Mouse (Mus musculus): ENCODE measurements around the gene Plekhg3. TPM values are rescaled to one million over a fixed set of nuclear protein-coding genes. Genes with fewer than 3 reads are reported as not detected.

Gene Plekhg3
- polyA plus RNA-seq, 1 experiment from 2014 or later: 15.1 TPM

- no peaks in the 10 kb centered on the region for H3K9me3 ChIP-seq (ENCODE audit: control insufficient read depth, low read length)
- 75% methylated on average over 10 of the region's 10 CpGs for WGBS
- no peaks in the 10 kb centered on the region for H3K27me3 ChIP-seq (ENCODE audit: control insufficient read depth, insufficient read depth, low read length)
- H3K4me1 ChIP-seq (ENCODE audit: control insufficient read depth, insufficient read depth, low read length): peaks cover 12% of the 10 kb centered on the region; the same call in 1 of the 2 replicates
- no peak overlapping the region for H3K4me2 ChIP-seq (replicated peaks; ENCODE audit: low read depth, low read length)
- H3K36me3 ChIP-seq (ENCODE audit: control insufficient read depth, insufficient read depth, low read length): peaks cover 52% of the 10 kb centered on the region
- H3K4me3 ChIP-seq (ENCODE audit: low read length): no peak overlapping the region
- ATAC-seq (ENCODE audit: low FRiP score, low TSS enrichment): no peak
- no peak overlapping the region for H3K27ac ChIP-seq (ENCODE audit: low read depth, low read length)
- no peak overlapping the region for H3K9ac ChIP-seq (ENCODE audit: low read depth, low read length)
These were observed 35.6 kb downstream of the Plekhg3 start for GRCm38 (mm10) chr12:76566284-76566683.

GRCm38 (mm10) chr12:76570221-76570940 lies 39.7 kb downstream of the Plekhg3 start:
- peak overlapping the region; percentile 55 for H3K27ac ChIP-seq (ENCODE audit: low read depth, low read length)

GRCm38 (mm10) chr12:76571266-76571665 lies 40.6 kb downstream of the Plekhg3 start:
- H3K4me1 ChIP-seq (ENCODE audit: control insufficient read depth, insufficient read depth, low read length): peaks cover 12% of the 10 kb centered on the region; the same call in 1 of the 2 replicates
- no peaks in the 10 kb centered on the region for H3K27me3 ChIP-seq (ENCODE audit: control insufficient read depth, insufficient read depth, low read length)
- peak overlapping the region; percentile 40; the same call in 1 of the 2 replicates for H3K9ac ChIP-seq (ENCODE audit: low read depth, low read length)
- H3K9me3 ChIP-seq (ENCODE audit: control insufficient read depth, low read length): no peaks in the 10 kb centered on the region
- ATAC-seq (ENCODE audit: low FRiP score, low TSS enrichment): peak; percentile 17; the same call in 1 of the 2 replicates
- 82% methylated on average over 10 of the region's 10 CpGs for WGBS
- H3K4me2 ChIP-seq (replicated peaks; ENCODE audit: low read depth, low read length): no peak overlapping the region
- H3K4me3 ChIP-seq (ENCODE audit: low read length): no peak overlapping the region
- peak overlapping the region; percentile 55; the same call in 1 of the 2 replicates for H3K27ac ChIP-seq (ENCODE audit: low read depth, low read length)
- H3K36me3 ChIP-seq (ENCODE audit: control insufficient read depth, insufficient read depth, low read length): peaks cover 44% of the 10 kb centered on the region

More at GRCm38 (mm10) chr12:76570221-76570940, 39.7 kb downstream of the Plekhg3 start:
- H3K27me3 ChIP-seq (ENCODE audit: control insufficient read depth, insufficient read depth, low read length): no peaks in the 10 kb centered on the region
- no peak overlapping the region for H3K4me2 ChIP-seq (replicated peaks; ENCODE audit: low read depth, low read length)
- H3K9me3 ChIP-seq (ENCODE audit: control insufficient read depth, low read length): no peaks in the 10 kb centered on the region
- peaks cover 12% of the 10 kb centered on the region; the same call in 1 of the 2 replicates for H3K4me1 ChIP-seq (ENCODE audit: control insufficient read depth, insufficient read depth, low read length)
- 0 out of 2 replicates have a peak overlapping the region, but pooled peaks have one; percentile 40 for H3K9ac ChIP-seq (ENCODE audit: low read depth, low read length)
- H3K36me3 ChIP-seq (ENCODE audit: control insufficient read depth, insufficient read depth, low read length): peaks cover 43% of the 10 kb centered on the region
- no peak for ATAC-seq (ENCODE audit: low FRiP score, low TSS enrichment)
- WGBS: 68% methylated on average over 9 of the region's 9 CpGs
- no peak overlapping the region for H3K4me3 ChIP-seq (ENCODE audit: low read length)

GRCm38 (mm10) chr12:76572261-76573251 lies 41.9 kb downstream of the Plekhg3 start:
- Histone ChIP-seq H3K4me3 (ENCODE audit: low read length) (no peak overlapping the region), H3K4me1 (ENCODE audit: control insufficient read depth, insufficient read depth, low read length) (peaks cover 12% of the 10 kb centered on the region; the same call in 1 of the 2 replicates), H3K9me3 (ENCODE audit: control insufficient read depth, low read length) (no peaks in the 10 kb centered on the region), H3K27me3 (ENCODE audit: control insufficient read depth, insufficient read depth, low read length) (no peaks in the 10 kb centered on the region), H3K27ac (ENCODE audit: low read depth, low read length) (peak overlapping the region; percentile 63; the same call in 1 of the 2 replicates), H3K4me2 (replicated peaks; ENCODE audit: low read depth, low read length) (no peak overlapping the region), H3K36me3 (ENCODE audit: control insufficient read depth, insufficient read depth, low read length) (peaks cover 46% of the 10 kb centered on the region), H3K9ac (ENCODE audit: low read depth, low read length) (no peak overlapping the region)
- 55% methylated on average over 27 of the region's 27 CpGs for WGBS
- ATAC-seq (ENCODE audit: low FRiP score, low TSS enrichment): peak; percentile 94

- no peaks in the 10 kb centered on the region for H3K27me3 ChIP-seq (ENCODE audit: control insufficient read depth, insufficient read depth, low read length)
- no peaks in the 10 kb centered on the region for H3K9me3 ChIP-seq (ENCODE audit: control insufficient read depth, low read length)
- no peak overlapping the region for H3K9ac ChIP-seq (ENCODE audit: low read depth, low read length)
- peaks cover 12% of the 10 kb centered on the region; the same call in 1 of the 2 replicates for H3K4me1 ChIP-seq (ENCODE audit: control insufficient read depth, insufficient read depth, low read length)
- no peak for ATAC-seq (ENCODE audit: low FRiP score, low TSS enrichment)
- H3K27ac ChIP-seq (ENCODE audit: low read depth, low read length): no peak overlapping the region
- H3K4me3 ChIP-seq (ENCODE audit: low read length): no peak overlapping the region
- H3K4me2 ChIP-seq (replicated peaks; ENCODE audit: low read depth, low read length): no peak overlapping the region
- WGBS: 84% methylated on average over 6 of the region's 6 CpGs
- H3K36me3 ChIP-seq (ENCODE audit: control insufficient read depth, insufficient read depth, low read length): peaks cover 52% of the 10 kb centered on the region
These were observed 42.7 kb downstream of the Plekhg3 start for GRCm38 (mm10) chr12:76573381-76573780.

- ATAC-seq (ENCODE audit: low FRiP score, low TSS enrichment): no peak
- Histone ChIP-seq H3K4me1 (ENCODE audit: control insufficient read depth, insufficient read depth, low read length) (peaks cover 12% of the 10 kb centered on the region; the same call in 1 of the 2 replicates), H3K27me3 (ENCODE audit: control insufficient read depth, insufficient read depth, low read length) (no peaks in the 10 kb centered on the region), H3K9ac (ENCODE audit: low read depth, low read length) (no peak overlapping the region), H3K27ac (ENCODE audit: low read depth, low read length) (no peak overlapping the region), H3K4me3 (ENCODE audit: low read length) (no peak overlapping the region), H3K9me3 (ENCODE audit: control insufficient read depth, low read length) (no peaks in the 10 kb centered on the region), H3K36me3 (ENCODE audit: control insufficient read depth, insufficient read depth, low read length) (peaks cover 64% of the 10 kb centered on the region), H3K4me2 (replicated peaks; ENCODE audit: low read depth, low read length) (no peak overlapping the region)
- 95% methylated on average over 6 of the region's 6 CpGs for WGBS
These were observed 44.1 kb downstream of the Plekhg3 start for GRCm38 (mm10) chr12:76574815-76575214.

- 91% methylated on average over 9 of the region's 9 CpGs for WGBS
- H3K36me3 ChIP-seq (ENCODE audit: control insufficient read depth, insufficient read depth, low read length): peaks cover 61% of the 10 kb centered on the region
These were observed 45.4 kb downstream of the Plekhg3 start for GRCm38 (mm10) chr12:76576061-76576460.

GRCm38 (mm10) chr12:76576806-76577205 lies 46.1 kb downstream of the Plekhg3 start:
- no peak overlapping the region for H3K4me3 ChIP-seq (ENCODE audit: low read length)
- H3K4me2 ChIP-seq (replicated peaks; ENCODE audit: low read depth, low read length): no peak overlapping the region
- peaks cover 61% of the 10 kb centered on the region for H3K36me3 ChIP-seq (ENCODE audit: control insufficient read depth, insufficient read depth, low read length)
- H3K9me3 ChIP-seq (ENCODE audit: control insufficient read depth, low read length): no peaks in the 10 kb centered on the region
- ATAC-seq (ENCODE audit: low FRiP score, low TSS enrichment): no peak
- H3K9ac ChIP-seq (ENCODE audit: low read depth, low read length): no peak overlapping the region
- no peaks in the 10 kb centered on the region for H3K27me3 ChIP-seq (ENCODE audit: control insufficient read depth, insufficient read depth, low read length)
- 94% methylated on average over 8 of the region's 8 CpGs for WGBS
- no peak overlapping the region for H3K27ac ChIP-seq (ENCODE audit: low read depth, low read length)
- H3K4me1 ChIP-seq (ENCODE audit: control insufficient read depth, insufficient read depth, low read length): no peaks in the 10 kb centered on the region

More at GRCm38 (mm10) chr12:76576061-76576460, 45.4 kb downstream of the Plekhg3 start:
- H3K27me3 ChIP-seq (ENCODE audit: control insufficient read depth, insufficient read depth, low read length): no peaks in the 10 kb centered on the region
- H3K9me3 ChIP-seq (ENCODE audit: control insufficient read depth, low read length): no peaks in the 10 kb centered on the region
- H3K9ac ChIP-seq (ENCODE audit: low read depth, low read length): no peak overlapping the region
- H3K4me1 ChIP-seq (ENCODE audit: control insufficient read depth, insufficient read depth, low read length): peaks cover under 1% of the 10 kb centered on the region; the same call in 1 of the 2 replicates
- no peak overlapping the region for H3K4me3 ChIP-seq (ENCODE audit: low read length)
- H3K4me2 ChIP-seq (replicated peaks; ENCODE audit: low read depth, low read length): no peak overlapping the region
- H3K27ac ChIP-seq (ENCODE audit: low read depth, low read length): no peak overlapping the region
- no peak for ATAC-seq (ENCODE audit: low FRiP score, low TSS enrichment)

All from kidney, embryonic 14.5 days (tissue).